Mouse (Mus musculus): ENCODE results near the gene Thrb. TPM values are rescaled to one million over a fixed set of nuclear protein-coding genes. Genes with fewer than 3 reads are reported as not detected.

Gene Thrb
- polyA plus RNA-seq, 1 experiment from 2014 or later = 1.8 TPM

GRCm38 (mm10) chr14:17894791-17895190 is 234.7 kb downstream of the Thrb start:
- no peak for DNase-seq
- no peaks in the 10 kb centered on the region for H3K27me3 ChIP-seq (ENCODE audit: control insufficient read depth, insufficient read depth, low read length)
- H3K36me3 ChIP-seq (ENCODE audit: control insufficient read depth, insufficient read depth, low read length) = no peaks in the 10 kb centered on the region
- no peak overlapping the region for H3K4me3 ChIP-seq (replicated peaks; ENCODE audit: low read depth, low read length)
- no peak for ATAC-seq (ENCODE audit: low FRiP score, low TSS enrichment)
- no peak overlapping the region for H3K9ac ChIP-seq (replicated peaks; ENCODE audit: low read length)
- no peak overlapping the region for H3K27ac ChIP-seq (replicated peaks; ENCODE audit: low read depth, low read length)
- no peaks in the 10 kb centered on the region for H3K4me1 ChIP-seq (ENCODE audit: control insufficient read depth, insufficient read depth, low read length)
- no peak overlapping the region for H3K4me2 ChIP-seq (ENCODE audit: low read length)
- H3K9me3 ChIP-seq (ENCODE audit: control insufficient read depth, low read length) = no peaks in the 10 kb centered on the region
- WGBS = 91% methylated on average over 1 of the region's 1 CpGs

GRCm38 (mm10) chr14:17899733-17900413 is 239.8 kb downstream of the Thrb start:
- ATAC-seq (ENCODE audit: low FRiP score, low TSS enrichment) = no peak
- no peaks in the 10 kb centered on the region for H3K9me3 ChIP-seq (ENCODE audit: control insufficient read depth, low read length)
- H3K9ac ChIP-seq (replicated peaks; ENCODE audit: low read length) = no peak overlapping the region
- 93% methylated on average over 6 of the region's 6 CpGs for WGBS
- H3K27me3 ChIP-seq (ENCODE audit: control insufficient read depth, insufficient read depth, low read length) = no peaks in the 10 kb centered on the region
- H3K27ac ChIP-seq (replicated peaks; ENCODE audit: low read depth, low read length) = no peak overlapping the region
- no peak overlapping the region for H3K4me2 ChIP-seq (ENCODE audit: low read length)
- no peaks in the 10 kb centered on the region for H3K36me3 ChIP-seq (ENCODE audit: control insufficient read depth, insufficient read depth, low read length)
- DNase-seq = no peak
- H3K4me1 ChIP-seq (ENCODE audit: control insufficient read depth, insufficient read depth, low read length) = no peaks in the 10 kb centered on the region
- H3K4me3 ChIP-seq (replicated peaks; ENCODE audit: low read depth, low read length) = no peak overlapping the region

DNA sequence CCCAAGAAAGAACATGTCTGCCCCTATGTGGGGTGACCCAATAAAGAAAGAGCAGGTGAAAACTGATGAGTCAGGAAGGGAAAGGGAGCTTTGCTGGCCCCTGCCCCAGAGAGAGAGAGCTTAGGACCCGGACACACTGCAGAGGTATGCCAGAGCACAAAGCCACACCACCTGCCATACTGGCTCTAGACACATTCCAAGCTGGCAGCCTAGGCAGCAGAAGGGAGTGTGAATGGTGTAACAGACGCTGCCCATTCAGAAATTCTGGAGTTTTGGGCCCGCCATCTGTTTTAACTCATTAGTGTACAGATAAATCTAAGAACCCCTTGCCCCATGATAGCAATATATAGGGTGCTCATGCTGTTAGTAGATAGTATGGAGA is 240.3 kb downstream of the Thrb start:
- WGBS = 26% methylated on average over 3 of the region's 3 CpGs
- no peaks in the 10 kb centered on the region for H3K36me3 ChIP-seq (ENCODE audit: control insufficient read depth, insufficient read depth, low read length)
- no peak overlapping the region for H3K27ac ChIP-seq (replicated peaks; ENCODE audit: low read depth, low read length)

GRCm38 (mm10) chr14:17902426-17902825 is 242.4 kb downstream of the Thrb start:
- H3K9me3 ChIP-seq (ENCODE audit: control insufficient read depth, low read length) = no peaks in the 10 kb centered on the region
- no peaks in the 10 kb centered on the region for H3K27me3 ChIP-seq (ENCODE audit: control insufficient read depth, insufficient read depth, low read length)
- no peak overlapping the region for H3K9ac ChIP-seq (replicated peaks; ENCODE audit: low read length)
- no peak overlapping the region for H3K4me2 ChIP-seq (ENCODE audit: low read length)
- H3K36me3 ChIP-seq (ENCODE audit: control insufficient read depth, insufficient read depth, low read length) = no peaks in the 10 kb centered on the region
- no peaks in the 10 kb centered on the region for H3K4me1 ChIP-seq (ENCODE audit: control insufficient read depth, insufficient read depth, low read length)
- H3K4me3 ChIP-seq (replicated peaks; ENCODE audit: low read depth, low read length) = no peak overlapping the region
- H3K27ac ChIP-seq (replicated peaks; ENCODE audit: low read depth, low read length) = no peak overlapping the region
- 76% methylated on average over 2 of the region's 2 CpGs for WGBS
- ATAC-seq (ENCODE audit: low FRiP score, low TSS enrichment) = no peak
- no peak for DNase-seq

More for the DNA sequence above, 240.3 kb downstream of the Thrb start:
- Histone ChIP-seq H3K27me3 (ENCODE audit: control insufficient read depth, insufficient read depth, low read length) (no peaks in the 10 kb centered on the region), H3K9ac (replicated peaks; ENCODE audit: low read length) (no peak overlapping the region), H3K9me3 (ENCODE audit: control insufficient read depth, low read length) (no peaks in the 10 kb centered on the region), H3K4me3 (replicated peaks; ENCODE audit: low read depth, low read length) (no peak overlapping the region), H3K4me1 (ENCODE audit: control insufficient read depth, insufficient read depth, low read length) (no peaks in the 10 kb centered on the region), H3K4me2 (ENCODE audit: low read length) (no peak overlapping the region)
- DNase-seq = peak; percentile 8
- 0 out of 2 replicates have a peak, but pooled peaks have one; percentile 34 for ATAC-seq (ENCODE audit: low FRiP score, low TSS enrichment)

DNA sequence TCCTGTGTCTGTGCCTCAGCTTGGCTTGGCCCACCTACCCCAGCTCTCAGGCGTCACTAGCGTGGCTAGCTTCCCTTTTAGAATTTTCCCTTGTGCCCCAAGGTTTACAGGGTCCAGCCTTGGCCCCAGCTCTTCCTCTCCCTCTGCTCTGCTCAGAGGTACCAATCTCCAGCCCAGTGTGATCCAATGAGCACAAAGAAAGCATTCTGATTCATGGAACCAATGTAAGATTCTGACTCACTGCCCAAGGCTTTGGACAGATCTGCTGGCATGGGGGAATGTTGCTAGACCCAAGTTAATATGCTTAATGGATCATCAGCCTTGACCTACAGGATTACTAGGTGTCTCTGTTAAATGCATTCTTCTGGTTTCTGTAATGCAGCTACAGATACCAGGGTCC is 243.1 kb downstream of the Thrb start:
- H3K27ac ChIP-seq (replicated peaks; ENCODE audit: low read depth, low read length) = no peak overlapping the region
- no peak overlapping the region for H3K4me3 ChIP-seq (replicated peaks; ENCODE audit: low read depth, low read length)
- no peaks in the 10 kb centered on the region for H3K36me3 ChIP-seq (ENCODE audit: control insufficient read depth, insufficient read depth, low read length)
- 86% methylated on average over 2 of the region's 2 CpGs for WGBS
- no peaks in the 10 kb centered on the region for H3K4me1 ChIP-seq (ENCODE audit: control insufficient read depth, insufficient read depth, low read length)
- no peak for DNase-seq
- no peak overlapping the region for H3K9ac ChIP-seq (replicated peaks; ENCODE audit: low read length)
- no peaks in the 10 kb centered on the region for H3K9me3 ChIP-seq (ENCODE audit: control insufficient read depth, low read length)
- ATAC-seq (ENCODE audit: low FRiP score, low TSS enrichment) = no peak
- H3K4me2 ChIP-seq (ENCODE audit: low read length) = no peak overlapping the region
- H3K27me3 ChIP-seq (ENCODE audit: control insufficient read depth, insufficient read depth, low read length) = no peaks in the 10 kb centered on the region

DNA sequence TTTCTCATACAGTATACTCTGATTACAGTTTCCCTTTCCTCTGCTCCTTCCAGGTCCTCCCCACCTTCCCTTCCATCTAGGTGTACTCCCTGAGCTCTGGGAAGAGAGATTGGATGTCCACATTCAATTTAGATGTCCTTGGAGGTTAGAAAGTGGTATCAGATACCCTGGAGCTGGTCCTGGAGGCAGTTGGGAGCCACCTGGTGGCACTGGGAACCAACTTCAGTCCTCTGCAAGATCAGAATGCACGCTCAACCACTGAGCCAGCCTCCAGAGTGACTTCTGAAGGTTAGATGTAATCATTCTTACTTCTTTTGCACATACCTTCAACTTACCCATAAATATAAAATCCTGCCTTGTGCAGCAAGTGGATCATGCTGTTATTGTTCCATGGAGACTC is 244.5 kb downstream of the Thrb start:
- WGBS = 61% methylated on average over 1 of the region's 1 CpGs
- no peak overlapping the region for H3K9ac ChIP-seq (replicated peaks; ENCODE audit: low read length)
- H3K27ac ChIP-seq (replicated peaks; ENCODE audit: low read depth, low read length) = no peak overlapping the region
- H3K36me3 ChIP-seq (ENCODE audit: control insufficient read depth, insufficient read depth, low read length) = no peaks in the 10 kb centered on the region
- DNase-seq (peak; percentile 13), ATAC-seq (ENCODE audit: low FRiP score, low TSS enrichment) (no peak)
- H3K9me3 ChIP-seq (ENCODE audit: control insufficient read depth, low read length) = no peaks in the 10 kb centered on the region
- no peaks in the 10 kb centered on the region for H3K27me3 ChIP-seq (ENCODE audit: control insufficient read depth, insufficient read depth, low read length)
- H3K4me1 ChIP-seq (ENCODE audit: control insufficient read depth, insufficient read depth, low read length) = no peaks in the 10 kb centered on the region
- H3K4me3 ChIP-seq (replicated peaks; ENCODE audit: low read depth, low read length) = no peak overlapping the region
- no peak overlapping the region for H3K4me2 ChIP-seq (ENCODE audit: low read length)

DNA sequence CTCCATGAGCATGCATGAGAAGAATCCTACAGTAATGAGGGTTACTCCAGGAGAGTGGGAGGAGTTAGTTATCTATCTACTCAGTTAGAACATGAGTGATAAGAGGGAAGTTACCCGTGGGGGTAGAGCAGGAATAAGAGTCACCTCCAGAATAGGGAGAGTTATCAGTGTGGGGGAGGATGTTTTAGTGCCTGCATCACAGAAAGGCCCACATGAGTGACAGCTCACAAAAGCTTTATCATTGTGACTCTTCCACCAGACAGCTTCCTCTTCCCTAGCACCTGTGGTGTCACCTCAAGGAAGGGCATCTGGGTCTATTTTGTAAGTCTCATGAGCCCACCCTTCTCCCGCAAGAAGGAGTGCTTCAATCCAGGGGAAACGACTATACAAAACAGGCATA is 245.6 kb downstream of the Thrb start:
- Histone ChIP-seq H3K4me2 (ENCODE audit: low read length) (no peak overlapping the region), H3K4me3 (replicated peaks; ENCODE audit: low read depth, low read length) (no peak overlapping the region), H3K4me1 (ENCODE audit: control insufficient read depth, insufficient read depth, low read length) (no peaks in the 10 kb centered on the region), H3K36me3 (ENCODE audit: control insufficient read depth, insufficient read depth, low read length) (no peaks in the 10 kb centered on the region), H3K27me3 (ENCODE audit: control insufficient read depth, insufficient read depth, low read length) (no peaks in the 10 kb centered on the region), H3K27ac (replicated peaks; ENCODE audit: low read depth, low read length) (no peak overlapping the region), H3K9me3 (ENCODE audit: control insufficient read depth, low read length) (no peaks in the 10 kb centered on the region), H3K9ac (replicated peaks; ENCODE audit: low read length) (no peak overlapping the region)
- 82% methylated on average over 3 of the region's 3 CpGs for WGBS
- no peak for ATAC-seq (ENCODE audit: low FRiP score, low TSS enrichment)
- DNase-seq = no peak

GRCm38 (mm10) chr14:17906931-17907330 is 246.9 kb downstream of the Thrb start:
- no peak overlapping the region for H3K4me2 ChIP-seq (ENCODE audit: low read length)
- H3K27me3 ChIP-seq (ENCODE audit: control insufficient read depth, insufficient read depth, low read length) = no peaks in the 10 kb centered on the region
- no peaks in the 10 kb centered on the region for H3K36me3 ChIP-seq (ENCODE audit: control insufficient read depth, insufficient read depth, low read length)
- H3K27ac ChIP-seq (replicated peaks; ENCODE audit: low read depth, low read length) = no peak overlapping the region
- no peak for DNase-seq
- H3K4me1 ChIP-seq (ENCODE audit: control insufficient read depth, insufficient read depth, low read length) = no peaks in the 10 kb centered on the region
- H3K4me3 ChIP-seq (replicated peaks; ENCODE audit: low read depth, low read length) = no peak overlapping the region
- 74% methylated on average over 4 of the region's 4 CpGs for WGBS
- H3K9me3 ChIP-seq (ENCODE audit: control insufficient read depth, low read length) = no peaks in the 10 kb centered on the region
- ATAC-seq (ENCODE audit: low FRiP score, low TSS enrichment) = no peak
- no peak overlapping the region for H3K9ac ChIP-seq (replicated peaks; ENCODE audit: low read length)

GRCm38 (mm10) chr14:17911157-17911556 is 251.1 kb downstream of the Thrb start:
- no peak for DNase-seq
- no peak for ATAC-seq (ENCODE audit: low FRiP score, low TSS enrichment)
- no peak overlapping the region for H3K27ac ChIP-seq (replicated peaks; ENCODE audit: low read depth, low read length)
- no peak overlapping the region for H3K4me3 ChIP-seq (replicated peaks; ENCODE audit: low read depth, low read length)
- 91% methylated on average over 3 of the region's 3 CpGs for WGBS
- H3K9me3 ChIP-seq (ENCODE audit: control insufficient read depth, low read length) = no peaks in the 10 kb centered on the region
- no peak overlapping the region for H3K4me2 ChIP-seq (ENCODE audit: low read length)
- no peak overlapping the region for H3K9ac ChIP-seq (replicated peaks; ENCODE audit: low read length)
- H3K27me3 ChIP-seq (ENCODE audit: control insufficient read depth, insufficient read depth, low read length) = no peaks in the 10 kb centered on the region
- H3K4me1 ChIP-seq (ENCODE audit: control insufficient read depth, insufficient read depth, low read length) = no peaks in the 10 kb centered on the region
- H3K36me3 ChIP-seq (ENCODE audit: control insufficient read depth, insufficient read depth, low read length) = no peaks in the 10 kb centered on the region
